Mouse (Mus musculus) bone marrow, adult 2 months (tissue): Measurements from ENCODE around the gene Ergic3. TPM values are rescaled to one million over a fixed set of nuclear protein-coding genes. Genes with fewer than 3 reads are reported as not detected.
A peak's percentile ranks its signal among the peaks of the same experiment; 100 is the strongest.

Experiments used
- H3K27ac ChIP-seq: fragments of 200-500 bp; 2 replicates; pipeline ENCODE4 v1.5.1; 2012; ENCODE audit warnings: low read depth, mild to moderate bottlenecking, control low read depth, inconsistent platforms, low read length; ENCODE audit not compliant: control insufficient read depth, poor library complexity, insufficient read depth
- H3K4me1 ChIP-seq: fragments of 200-500 bp; 2 replicates; pipeline ENCODE4 v1.6.1; 2011; ENCODE audit warnings: low read length; ENCODE audit not compliant: control insufficient read depth, insufficient read depth
- H3K4me3 ChIP-seq: fragments of 200-500 bp; replicated peaks from 2 replicates; pipeline ENCODE3; 2011; ENCODE audit warnings: mild to moderate bottlenecking, low read depth, low read length, control low read depth; ENCODE audit not compliant: control insufficient read depth
- CTCF ChIP-seq: fragments of 200-500 bp; IDR thresholded peaks from 2 replicates; pipeline ENCODE4 v1.5.1; 2011; ENCODE audit warnings: low read length, control low read depth; ENCODE audit not compliant: control insufficient read depth, insufficient read depth
- POLR2A ChIP-seq: fragments of 200-500 bp; IDR thresholded peaks from 2 replicates; pipeline ENCODE4 v1.6.1; 2011; ENCODE audit warnings: low read depth, mild to moderate bottlenecking, control low read depth, low read length, borderline replicate concordance; ENCODE audit not compliant: control insufficient read depth
- WGBS: fragments of 180-500 bp; shearing (Covaris S2); methylation state at CpG from one replicate; pipeline ENCODE4 v1.1.7; 2018; 5-methylcytosine and 5-hydroxymethylcytosine counted together
- polyA plus RNA-seq: library from polyadenylated mRNA; stranded (reverse); fragments of >200 nt; gene quantifications from 2 replicates; pipeline ENCODE4 v1.2.4, GENCODE M21; 2011; ENCODE audit warnings: low replicate concordance; ENCODE audit not compliant: missing spikeins, insufficient read depth, insufficient read length

The Ergic3 gene
- polyA plus RNA-seq: 66.9 and 70.5 TPM in 2 replicates

GRCm38 (mm10) chr2:156007888-156008532, at the start of gene Ergic3, which contains the start of gene 6430550D23Rik:
TSS of gene Ergic3 (plus strand) at chr2:156008045.
TSS of gene 6430550D23Rik (minus strand) at chr2:156007977.
- under 1% methylated on average over 45 of the region's 45 CpGs for WGBS
- Histone ChIP-seq H3K4me3 (peak within 1 kb of the TSS; percentile 87), H3K27ac (peak within 1 kb of the TSS; percentile 35; the same call in 1 of the 2 replicates), H3K4me1 (0 out of 2 replicates have a peak, but pooled peaks cover 2% of the 10 kb centered on the region)
- peak; percentile 49; the same call in 1 of the 2 replicates for TF ChIP-seq POLR2A
- TF ChIP-seq CTCF: no peak

- no peak for TF ChIP-seq CTCF
- TF ChIP-seq POLR2A: no peak
- peaks cover 2% of the 10 kb centered on the region for H3K4me1 ChIP-seq
- 95% methylated on average over 5 of the region's 5 CpGs for WGBS
- no peak overlapping the region for H3K4me3 ChIP-seq
- no peak overlapping the region for H3K27ac ChIP-seq
Observed at GRCm38 (mm10) chr2:155959981-155960380, 47.9 kb upstream of the Ergic3 start.

GRCm38 (mm10) chr2:155961862-155962261, 46.0 kb upstream of the Ergic3 start:
- no peak overlapping the region for H3K27ac ChIP-seq
- no peak overlapping the region for H3K4me3 ChIP-seq
- 76% methylated on average over 10 of the region's 10 CpGs for WGBS
- no peak for TF ChIP-seq POLR2A
- no peak for TF ChIP-seq CTCF
- peaks cover 2% of the 10 kb centered on the region for H3K4me1 ChIP-seq

GRCm38 (mm10) chr2:155962991-155963390, 44.9 kb upstream of the Ergic3 start:
- WGBS: 71% methylated on average over 1 of the region's 1 CpGs
- Histone ChIP-seq H3K27ac (no peak overlapping the region), H3K4me3 (no peak overlapping the region), H3K4me1 (peaks cover 2% of the 10 kb centered on the region)
- TF ChIP-seq CTCF: no peak
- TF ChIP-seq POLR2A: no peak

GRCm38 (mm10) chr2:155973348-155973747, 34.5 kb upstream of the Ergic3 start:
- 84% methylated on average over 6 of the region's 6 CpGs for WGBS

GRCm38 (mm10) chr2:155974087-155974731, 33.6 kb upstream of the Ergic3 start:
- 73% methylated on average over 14 of the region's 14 CpGs for WGBS

More at GRCm38 (mm10) chr2:155973348-155973747, 34.5 kb upstream of the Ergic3 start:
- no peak for TF ChIP-seq CTCF
- no peak for TF ChIP-seq POLR2A
- no peak overlapping the region for H3K4me3 ChIP-seq
- H3K4me1 ChIP-seq: peaks cover 3% of the 10 kb centered on the region
- H3K27ac ChIP-seq: no peak overlapping the region

GRCm38 (mm10) chr2:155979328-155979991, 28.4 kb upstream of the Ergic3 start:
- Histone ChIP-seq H3K4me1 (peaks cover 3% of the 10 kb centered on the region; the same call in 1 of the 2 replicates), H3K27ac (peak overlapping the region; percentile 74), H3K4me3 (peak overlapping the region; percentile 61)
- TF ChIP-seq CTCF: no peak
- TF ChIP-seq POLR2A: 0 out of 2 replicates have a peak, but pooled peaks have one; percentile 13
- WGBS: 17% methylated on average over 5 of the region's 5 CpGs

More at GRCm38 (mm10) chr2:155974087-155974731, 33.6 kb upstream of the Ergic3 start:
- Histone ChIP-seq H3K4me1 (peaks cover 3% of the 10 kb centered on the region), H3K27ac (peak overlapping the region; percentile 53), H3K4me3 (no peak overlapping the region)
- no peak for TF ChIP-seq POLR2A
- TF ChIP-seq CTCF: peak; percentile 6; the same call in 1 of the 2 replicates

GRCm38 (mm10) chr2:155985776-155986175, 22.1 kb upstream of the Ergic3 start:
- H3K27ac ChIP-seq: no peak overlapping the region

More at GRCm38 (mm10) chr2:155985776-155986175, 22.1 kb upstream of the Ergic3 start:
- Histone ChIP-seq H3K4me1 (no peaks in the 10 kb centered on the region), H3K4me3 (no peak overlapping the region)
- no peak for TF ChIP-seq CTCF
- 78% methylated on average over 7 of the region's 7 CpGs for WGBS
